Mouse (Mus musculus) right cerebral cortex, adult 18-20 months (tissue): ENCODE measurements around the gene Szt2.
A peak's percentile ranks its signal among the peaks of the same experiment; 100 is the strongest.

ENCODE experiments used
- DNase-seq: peaks from one replicate; pipeline ENCODE4 v3.0.0; 2022; ENCODE audit warnings: mixed read lengths

The Szt2 gene

DNA sequence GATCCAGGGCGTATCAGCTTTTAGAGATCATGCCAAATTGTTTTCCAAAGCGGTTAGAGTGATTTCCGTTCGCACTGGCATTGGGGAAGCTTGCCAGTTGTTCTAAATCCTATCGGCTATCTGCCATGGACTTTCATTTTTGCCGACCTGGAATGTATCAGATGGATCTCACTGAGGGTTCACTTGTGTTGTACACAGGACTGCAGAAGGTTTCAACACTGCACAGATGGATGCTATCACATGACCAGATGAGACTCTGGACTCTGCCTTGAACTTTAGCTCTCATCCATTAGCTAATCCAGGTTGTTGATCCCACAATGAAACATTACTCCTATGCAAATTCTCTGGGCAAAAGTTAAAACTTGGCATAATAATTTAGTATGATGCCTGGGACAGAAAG is 52.3 kb downstream of the Szt2 start:
- no peak for DNase-seq

DNA sequence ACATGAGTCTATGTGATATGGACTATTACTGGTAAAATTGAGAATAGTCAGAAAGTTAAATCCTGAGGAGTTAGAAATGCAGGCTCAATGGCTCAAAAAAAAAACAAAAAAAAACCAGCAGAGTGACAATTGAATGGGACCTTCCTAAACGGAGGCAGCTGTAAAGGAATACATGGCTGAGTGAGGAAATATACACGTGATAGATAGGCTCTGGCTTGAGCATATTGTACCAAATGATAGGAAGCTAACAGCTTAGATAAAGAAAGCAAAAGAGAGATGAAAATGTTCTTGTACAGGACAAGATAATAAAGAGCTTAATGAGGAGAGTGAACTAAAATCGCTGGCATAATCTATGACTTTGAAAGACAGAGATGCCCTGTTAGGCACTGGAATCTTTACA is 54.8 kb downstream of the Szt2 start:
- DNase-seq = no peak

DNA sequence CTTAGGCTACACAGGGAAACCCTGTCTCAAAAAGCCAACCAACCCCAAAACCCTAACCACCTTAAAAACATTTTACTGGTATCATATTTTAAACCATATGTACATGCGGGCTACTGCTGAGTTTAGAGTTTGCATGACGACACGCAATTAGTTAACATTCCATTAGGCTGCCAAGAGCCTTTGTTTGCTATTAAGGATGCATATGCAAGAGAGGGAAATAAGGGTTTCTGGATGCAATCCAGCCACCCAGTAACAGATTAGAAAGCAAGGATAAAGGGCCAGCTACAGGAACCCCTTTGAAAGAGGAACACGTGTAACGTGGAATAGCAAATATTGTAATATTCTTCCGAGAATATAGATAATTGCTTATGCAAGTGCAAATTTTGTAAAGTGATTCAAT is 55.4 kb downstream of the Szt2 start:
- no peak for DNase-seq

DNA sequence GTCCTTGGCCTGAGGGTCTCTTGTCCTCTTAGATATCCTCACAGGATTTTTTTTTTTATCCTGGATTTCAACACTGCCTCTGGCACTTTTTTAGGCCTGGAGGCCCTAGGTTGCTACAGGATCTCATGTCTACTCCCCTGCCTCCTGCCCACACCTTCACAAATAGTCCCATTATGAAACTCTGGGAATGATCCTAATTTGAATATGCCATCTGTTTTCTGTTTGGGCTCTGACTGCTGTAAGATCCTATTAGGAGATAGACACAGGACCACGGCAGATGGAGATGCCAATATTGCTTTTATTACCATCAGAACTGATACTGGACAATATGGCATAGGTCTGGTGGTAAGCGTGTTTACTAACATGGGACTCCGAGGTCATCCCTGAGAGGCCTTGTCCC is 57.2 kb downstream of the Szt2 start:
- DNase-seq = peak; percentile 36

DNA sequence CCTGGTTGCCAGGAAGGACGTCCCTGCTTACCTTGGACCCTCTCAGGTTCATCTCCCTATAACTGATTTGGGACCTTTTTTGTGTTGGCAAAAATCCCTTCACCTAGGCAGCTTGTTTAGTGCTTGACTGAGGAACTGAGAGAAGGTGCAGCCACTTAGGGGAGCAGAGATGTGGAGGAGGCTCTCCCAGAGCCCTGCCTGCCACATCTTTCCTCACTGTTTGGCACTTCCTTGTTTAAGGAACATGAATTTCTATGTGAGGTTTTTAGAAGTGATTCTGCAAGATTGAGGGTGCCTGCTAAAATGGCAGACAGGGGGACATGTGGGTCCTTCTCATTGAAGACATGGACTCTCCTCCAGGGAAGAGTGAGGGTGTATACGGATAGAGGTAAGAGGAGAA is 58.2 kb downstream of the Szt2 start:
- no peak for DNase-seq

DNA sequence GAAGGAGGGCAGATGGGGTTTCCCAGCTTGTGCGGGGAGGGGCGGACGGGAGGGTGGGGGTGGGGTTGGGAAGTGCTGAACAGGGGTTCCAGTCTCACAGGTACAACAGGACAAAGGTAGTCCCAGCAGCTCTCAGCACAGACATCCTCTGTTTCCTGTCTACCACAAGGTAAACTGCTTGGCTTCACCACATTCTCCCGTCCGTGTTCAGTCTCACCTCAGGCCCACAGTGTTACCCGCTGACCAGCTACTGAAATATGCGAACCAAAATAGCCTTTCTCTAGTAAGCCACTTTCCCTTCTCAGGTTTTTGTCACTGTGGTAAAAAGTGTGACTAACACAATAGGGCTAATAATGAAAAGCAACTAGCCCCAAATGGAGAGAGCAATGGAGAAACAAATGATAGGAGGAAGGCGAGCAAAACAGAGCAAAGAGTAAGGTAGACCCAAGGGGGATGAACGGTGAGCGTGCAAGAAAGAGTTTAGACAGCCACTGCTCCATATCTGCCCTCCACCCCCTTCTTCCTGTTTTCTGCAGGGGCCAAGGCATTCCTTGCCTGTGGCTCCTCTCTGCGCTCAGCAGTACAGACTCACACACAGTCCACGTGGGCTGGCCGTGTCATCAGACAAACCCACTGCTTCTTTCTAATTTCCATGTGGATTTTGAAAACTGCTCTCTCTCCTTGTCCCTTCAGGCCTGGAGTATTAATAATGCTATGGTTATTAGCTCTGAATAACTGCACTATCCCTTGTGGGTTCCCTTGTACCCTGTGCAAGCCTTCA is 61.4 kb downstream of the Szt2 start:
- DNase-seq = no peak

DNA sequence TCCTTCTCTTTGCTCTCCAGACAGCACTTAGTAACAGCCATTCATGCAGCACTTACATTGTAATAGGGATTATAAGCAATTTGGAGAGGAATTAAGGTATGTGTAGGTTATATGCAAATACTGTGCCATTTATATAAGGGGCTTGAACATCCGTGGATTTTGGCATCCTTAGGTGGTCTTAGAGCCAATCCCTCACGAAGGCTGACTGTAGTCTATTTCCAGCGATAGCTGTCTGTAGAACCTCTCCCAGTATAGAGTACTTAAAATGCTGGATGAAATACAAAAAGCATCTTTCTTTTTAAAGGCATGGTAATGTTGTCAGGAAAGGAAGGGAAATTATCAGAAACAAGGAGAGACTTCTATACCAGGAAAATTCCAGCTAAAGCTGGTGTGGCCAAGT is 67.6 kb downstream of the Szt2 start:
- DNase-seq = no peak

DNA sequence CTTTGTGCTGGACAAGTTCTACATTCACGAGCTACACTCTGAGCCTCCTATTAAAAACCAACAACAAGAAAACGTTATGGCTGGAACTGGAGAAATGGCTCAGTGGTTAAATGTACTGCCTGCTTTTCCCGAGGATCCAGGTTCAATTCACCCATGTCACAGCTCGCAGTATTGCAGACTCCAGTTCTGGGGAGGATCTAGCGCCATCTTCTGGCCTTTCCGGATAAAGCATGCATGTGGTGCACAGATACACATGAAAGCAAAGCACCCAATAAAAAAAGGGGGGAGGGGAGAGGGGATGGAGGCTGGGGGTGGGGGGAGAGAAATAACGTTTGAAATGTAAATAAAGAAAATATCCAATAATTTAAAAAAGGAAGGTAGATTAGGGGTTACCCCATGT is 72.4 kb downstream of the Szt2 start:
- DNase-seq = no peak

DNA sequence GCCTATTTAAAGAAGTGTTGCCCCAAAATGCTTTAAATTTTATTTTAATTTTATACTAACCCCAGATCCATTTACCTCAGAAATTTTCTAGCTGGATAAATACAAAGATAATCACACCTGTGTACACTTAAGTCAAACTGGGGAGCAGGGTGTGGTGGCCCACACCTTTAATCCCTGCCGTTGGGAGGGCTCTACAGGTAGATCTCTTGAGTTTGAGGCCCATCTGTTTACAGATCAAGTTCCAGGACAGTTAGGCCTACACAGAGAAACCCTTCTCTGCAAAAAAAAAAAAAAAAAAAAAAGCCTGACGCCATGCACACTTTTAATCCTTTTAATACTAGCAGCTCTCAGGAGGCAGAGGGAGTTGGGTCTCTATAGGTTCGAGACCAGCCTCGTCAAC is 73.1 kb downstream of the Szt2 start:
- no peak for DNase-seq

DNA sequence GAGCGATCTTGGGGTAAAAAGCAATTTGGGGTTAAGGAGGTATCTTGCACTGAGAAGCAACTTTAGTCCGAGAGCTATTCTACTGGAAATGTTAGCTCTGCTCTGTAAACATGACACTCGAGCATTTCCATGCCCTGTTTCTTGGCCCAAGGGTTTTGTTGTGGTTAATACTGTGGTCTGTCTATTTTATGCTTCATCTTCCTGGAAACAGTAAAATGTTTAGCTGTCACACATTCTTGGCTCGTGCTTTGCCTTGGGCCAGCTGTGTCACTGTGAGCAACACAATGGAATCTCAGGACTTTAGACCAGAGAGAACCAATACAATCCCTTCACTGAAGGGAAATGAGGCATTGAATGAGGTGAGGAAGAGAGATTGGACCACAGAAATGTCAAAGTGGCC is 77.3 kb downstream of the Szt2 start:
- no peak for DNase-seq

DNA sequence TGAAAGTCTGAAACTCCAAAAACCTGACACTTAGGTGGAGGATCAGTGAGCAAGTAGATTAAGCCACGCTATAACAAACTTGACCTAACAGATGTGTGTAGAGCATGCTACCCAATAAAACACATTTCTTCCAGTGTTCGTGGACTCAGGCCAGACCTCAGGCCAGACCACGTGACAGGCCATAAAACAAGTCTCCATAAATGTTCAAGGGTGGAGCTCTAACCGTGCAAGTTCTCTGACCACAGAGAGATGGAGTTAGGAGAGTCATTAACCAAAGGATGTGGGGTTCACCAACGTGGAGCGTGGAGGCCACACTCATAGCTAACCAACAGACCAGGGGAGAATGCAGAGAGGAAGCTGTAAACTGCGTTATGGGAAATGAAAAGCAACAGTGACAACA is 82.6 kb downstream of the Szt2 start:
- no peak for DNase-seq

DNA sequence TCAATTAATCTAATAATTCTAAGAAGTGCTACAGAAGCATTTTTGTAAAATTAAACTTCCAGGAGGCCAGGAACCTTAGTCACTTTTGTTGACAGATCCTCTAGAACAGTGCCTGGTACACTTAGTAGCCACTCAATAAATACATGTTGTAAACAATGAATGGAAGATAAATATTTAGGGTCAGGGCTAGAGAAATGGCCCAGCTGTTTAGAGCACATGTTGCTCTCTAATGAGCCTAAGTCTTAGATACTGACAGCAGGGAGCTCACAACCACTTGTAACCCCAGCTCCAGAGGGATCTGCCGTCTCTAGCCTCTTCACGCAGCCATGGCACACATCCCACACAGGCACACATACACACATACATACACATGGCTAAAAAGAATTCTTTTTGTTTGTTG is 88.4 kb downstream of the Szt2 start:
- DNase-seq = no peak

DNA sequence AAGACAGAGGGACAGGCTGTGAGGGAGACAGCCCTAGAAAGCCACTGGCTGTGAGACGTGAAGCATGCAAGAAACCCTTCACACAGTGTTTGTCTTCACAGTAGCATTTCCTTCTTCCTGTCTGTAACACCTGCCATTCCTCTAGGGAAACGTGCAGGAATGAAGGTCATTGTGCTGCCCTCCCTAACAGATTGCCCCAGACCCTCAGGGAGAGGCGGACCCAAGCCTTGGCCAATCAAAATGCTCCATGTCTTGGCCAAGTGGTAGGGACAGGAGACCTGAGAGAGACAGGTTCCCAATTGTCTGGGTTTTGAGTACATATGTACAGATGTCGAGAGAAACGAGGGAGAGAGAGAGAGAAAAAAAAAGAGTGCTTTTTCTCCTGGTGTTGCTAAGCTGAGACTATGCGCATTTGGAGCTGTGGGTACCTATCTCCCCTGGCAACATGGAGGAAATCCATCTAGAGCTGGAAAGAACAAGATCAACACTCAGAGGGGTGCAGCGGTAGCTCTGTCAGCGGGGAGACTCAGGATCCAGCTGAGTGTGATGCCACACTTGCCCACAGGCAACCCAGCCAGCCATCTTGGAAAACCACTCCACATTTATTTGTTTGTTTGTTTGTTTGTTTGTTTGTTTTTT is 89.2 kb downstream of the Szt2 start:
- no peak for DNase-seq

DNA sequence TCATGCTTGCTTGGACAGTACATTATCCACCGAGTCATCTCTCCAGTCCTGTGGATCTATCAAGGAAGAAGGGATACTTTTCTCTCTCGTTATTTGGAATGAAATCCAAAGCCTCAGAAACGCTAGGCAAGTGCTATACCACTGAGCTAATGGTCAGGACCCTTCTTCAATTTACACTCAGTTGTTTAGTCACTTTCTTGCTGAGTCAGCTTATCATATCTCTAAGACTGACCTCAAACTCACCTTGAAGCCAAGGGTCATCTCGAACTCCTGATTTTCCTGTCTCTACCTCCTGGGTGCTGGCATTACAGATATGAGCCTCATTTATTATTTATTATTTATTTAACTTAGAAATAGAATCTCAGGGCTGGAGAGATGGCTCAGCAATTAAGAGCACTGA is 92.4 kb downstream of the Szt2 start:
- DNase-seq = no peak

DNA sequence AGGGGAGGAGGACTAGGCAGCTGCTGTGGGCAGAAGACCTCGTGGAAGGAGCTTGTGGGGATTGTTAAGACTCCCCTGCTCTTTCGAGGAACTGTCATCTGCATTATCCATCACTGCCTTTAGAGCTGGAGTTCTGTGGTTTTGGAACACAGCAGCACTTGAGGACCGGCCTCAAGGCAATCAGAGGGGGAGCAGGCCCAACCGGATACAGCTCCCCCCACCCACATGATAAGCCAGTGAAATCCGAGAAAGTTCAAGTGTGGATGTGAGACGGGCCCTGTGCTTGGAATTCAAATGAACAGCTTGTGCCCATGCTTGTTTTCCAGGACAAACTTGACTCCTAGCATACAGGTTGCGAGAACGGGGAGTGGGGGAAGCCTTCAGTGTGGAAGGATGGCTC is 93.8 kb downstream of the Szt2 start:
- DNase-seq = no peak
